Mouse (Mus musculus): ENCODE measurements around the gene Mmp24. TPM values are rescaled to one million over a fixed set of nuclear protein-coding genes. Genes with fewer than 3 reads are reported as not detected.
"Not testable (repeated sequence)": the region's sequence is repeated elsewhere in the genome, so short reads cannot be mapped to it uniquely, and the experiment has no call there.

Mmp24 gene
- total RNA-seq (2021) = 10 to 100 TPM; 45.8 to 50.0 TPM
- long read RNA-seq, experiment 1, full-length matches to known transcripts = 30 of 60 reads
- long read RNA-seq, experiment 1, partial matches to known transcripts = 25 of 60 reads
- long read RNA-seq, experiment 1, other reads (novel, unspliced or antisense) = 5 of 60 reads
- long read RNA-seq, experiment 2, full-length matches to known transcripts = 23 of 57 reads
- long read RNA-seq, experiment 2, partial matches to known transcripts = 29 of 57 reads
- long read RNA-seq, experiment 2, other reads (novel, unspliced or antisense) = 5 of 57 reads

DNA sequence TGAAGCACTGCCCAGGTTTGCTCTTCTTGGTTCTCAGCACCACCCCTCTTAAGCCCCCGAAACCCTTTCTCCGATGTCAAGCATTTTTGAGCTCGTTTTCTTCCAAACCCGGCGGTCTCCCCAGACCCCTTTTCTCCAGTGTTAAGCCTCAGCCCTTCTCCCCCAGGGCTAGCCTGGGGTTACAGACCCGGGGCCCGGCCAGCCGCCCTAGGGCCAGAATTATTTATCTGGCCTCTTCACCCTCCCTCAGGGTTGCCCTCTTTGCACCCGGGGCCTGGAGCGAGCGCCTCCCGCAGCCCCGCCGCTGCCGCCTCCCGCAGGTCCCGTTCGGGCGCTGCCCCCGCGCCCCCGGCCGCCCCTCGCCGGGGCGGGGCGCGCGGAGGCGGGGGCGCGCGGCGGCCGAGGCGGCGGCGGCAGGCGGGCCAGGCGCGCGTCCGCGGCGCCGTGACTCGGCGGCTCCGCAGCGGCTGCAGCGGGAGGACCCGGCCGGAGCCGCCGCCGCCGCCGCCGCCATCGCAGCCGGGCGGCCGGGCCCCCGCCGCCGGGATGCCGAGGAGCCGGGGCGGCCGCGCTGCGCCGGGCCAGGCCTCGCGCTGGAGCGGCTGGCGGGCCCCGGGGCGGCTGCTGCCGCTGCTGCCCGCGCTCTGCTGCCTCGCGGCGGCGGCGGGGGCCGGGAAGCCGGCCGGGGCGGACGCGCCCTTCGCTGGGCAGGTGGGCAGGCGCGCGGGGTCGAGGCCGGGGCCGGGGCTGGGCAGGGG lies at the start of gene Mmp24:
Mmp24 (plus strand) TSS at position 416 of the 758 bp plus-strand sequence.
- intact Hi-C loops (cut with DNase I) = no loop called here
- DNase-seq (ENCODE audit: low spot score in 2 of 2) = no peak

GRCm38 (mm10) chr2:155726302-155726701 lies 48.8 kb upstream of the Mmp24 start:
- intact Hi-C loops (cut with DNase I) = no loop called here
- no peak for DNase-seq (ENCODE audit: low spot score in 2 of 2)

GRCm38 (mm10) chr2:155727764-155728395 lies 47.3 kb upstream of the Mmp24 start:
- intact Hi-C loops (cut with DNase I) = no loop called here
- DNase-seq (ENCODE audit: low spot score in 2 of 2) = no peak

DNA sequence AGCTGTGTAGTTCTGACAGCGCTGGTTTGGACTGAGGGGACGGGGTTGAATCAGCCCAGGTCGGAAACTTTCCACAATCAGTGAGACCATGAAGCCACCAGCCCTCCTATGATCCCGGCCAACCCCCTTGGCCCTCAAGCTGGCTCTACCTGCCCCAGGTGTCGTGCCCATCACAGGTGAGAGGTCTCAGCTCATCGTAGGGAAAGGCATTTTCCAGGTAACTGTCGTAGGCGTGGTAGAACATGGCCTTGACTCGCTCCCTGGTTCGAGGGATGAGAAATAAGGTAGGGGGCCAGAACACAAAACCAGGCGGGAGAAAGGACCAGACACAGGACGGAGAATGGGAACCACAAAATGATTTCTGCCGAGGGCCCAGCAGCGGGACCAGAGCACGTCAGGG lies 46.4 kb upstream of the Mmp24 start:
- no peak for DNase-seq (ENCODE audit: low spot score in 2 of 2)
- intact Hi-C loops (cut with DNase I) = no loop called here

DNA sequence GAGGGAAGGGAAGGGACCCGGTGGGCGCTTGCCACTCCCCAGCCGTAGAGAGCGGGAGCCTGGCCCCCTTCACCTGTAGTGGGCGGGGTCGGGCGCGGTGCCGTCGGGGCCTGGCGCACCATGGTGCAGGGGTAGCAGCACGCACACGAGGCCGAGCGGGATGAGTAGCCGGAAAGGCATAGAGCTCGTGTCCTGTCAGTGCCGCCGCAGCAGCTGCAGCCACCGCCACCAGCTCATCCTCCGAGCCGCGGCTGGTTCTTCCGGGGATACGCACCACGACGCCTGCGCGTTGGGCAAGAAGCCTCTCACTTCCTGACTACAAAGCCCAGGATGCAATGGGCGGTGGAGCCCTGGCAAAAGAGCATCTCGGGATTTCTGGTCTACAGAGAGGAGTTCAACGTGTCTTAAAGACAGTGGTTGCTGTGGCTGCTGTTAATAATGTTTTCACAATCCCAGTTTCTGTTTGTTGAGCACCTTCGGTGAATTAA lies 45.9 kb upstream of the Mmp24 start, which contains the start of gene Edem2:
Edem2 (minus strand) TSS at position 318 of the 488 bp plus-strand sequence.
- intact Hi-C loops (cut with DNase I) = no loop called here
- DNase-seq (ENCODE audit: low spot score in 2 of 2) = peak; percentile 90 to 92

GRCm38 (mm10) chr2:155735080-155735479 lies 40.1 kb upstream of the Mmp24 start:
- intact Hi-C loops (cut with DNase I) = no loop called here
- DNase-seq (ENCODE audit: low spot score in 2 of 2) = no peak

DNA sequence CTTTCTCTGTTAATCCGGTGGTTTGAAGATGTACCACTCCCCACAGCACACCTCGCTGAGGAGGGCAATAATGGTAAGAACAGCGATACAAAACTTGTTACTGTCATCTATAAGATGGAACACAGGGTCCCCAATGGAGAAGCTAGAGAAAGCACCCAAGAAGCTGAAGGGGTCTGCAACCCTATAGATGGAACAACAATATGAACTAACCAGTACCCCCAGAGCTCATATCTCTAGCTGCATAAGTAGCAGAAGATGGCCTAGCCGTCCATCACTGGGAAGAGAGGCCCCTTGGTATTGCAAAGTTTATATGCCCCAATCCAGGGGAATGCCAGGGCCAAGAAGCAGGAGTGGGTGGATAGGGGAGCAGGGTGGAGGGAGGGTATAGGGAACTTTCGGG lies 39.4 kb upstream of the Mmp24 start, which contains the start of gene Gm17581:
Gm17581 (minus strand) TSS at position 101 of the 400 bp plus-strand sequence.
- DNase-seq (ENCODE audit: low spot score in 2 of 2); intact Hi-C loops (cut with DNase I): not testable (repeated sequence)

DNA sequence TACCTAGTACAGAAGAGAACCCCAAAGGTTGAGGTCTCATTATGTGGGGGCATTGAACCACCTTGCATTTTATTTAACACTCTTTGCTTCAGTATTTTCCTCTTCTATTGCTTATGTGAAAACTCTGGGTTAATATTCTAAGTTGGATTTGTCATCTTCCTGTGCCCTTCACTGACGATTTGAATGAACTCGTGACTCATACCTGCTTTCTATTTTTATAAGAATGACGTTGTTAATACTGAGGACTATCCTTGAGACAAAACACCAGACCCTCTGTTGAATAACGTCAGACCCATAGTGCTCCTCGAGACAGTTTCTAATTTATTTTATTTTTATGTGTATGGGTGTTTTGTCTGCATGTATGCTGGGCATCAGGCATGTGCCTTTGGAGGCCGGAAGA lies 38.2 kb upstream of the Mmp24 start:
- no peak for DNase-seq (ENCODE audit: low spot score in 2 of 2)
- intact Hi-C loops (cut with DNase I) = no loop called here

- intact Hi-C loops (cut with DNase I) = no loop called here
- no peak for DNase-seq (ENCODE audit: low spot score in 2 of 2)
These were observed 37.3 kb upstream of the Mmp24 start for GRCm38 (mm10) chr2:155737803-155738202.

GRCm38 (mm10) chr2:155742211-155742610 lies 32.9 kb upstream of the Mmp24 start:
- no peak for DNase-seq (ENCODE audit: low spot score in 2 of 2)
- intact Hi-C loops (cut with DNase I) = no loop called here

DNA sequence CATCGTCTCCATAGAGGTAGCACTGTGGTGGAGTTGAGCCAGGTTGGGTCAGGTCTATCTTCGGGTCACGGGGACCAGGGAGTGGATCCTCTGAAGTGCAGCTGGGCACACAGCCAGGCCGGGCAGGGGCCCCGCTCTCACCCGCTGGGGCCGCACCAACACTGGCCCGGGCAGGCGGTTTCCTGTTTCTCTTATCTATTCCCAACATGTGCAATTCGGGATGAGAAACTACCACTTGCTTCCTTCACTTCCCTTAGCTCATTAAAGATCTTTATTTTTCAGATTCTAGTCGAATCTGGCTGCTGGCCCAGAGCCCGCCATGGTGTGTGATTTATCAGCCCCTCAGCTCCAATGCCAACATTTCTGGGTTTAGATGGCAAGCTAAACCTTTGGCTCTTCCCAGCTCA lies 32.2 kb upstream of the Mmp24 start:
- DNase-seq (ENCODE audit: low spot score in 2 of 2) = no peak
- intact Hi-C loops (cut with DNase I) = no loop called here

DNA sequence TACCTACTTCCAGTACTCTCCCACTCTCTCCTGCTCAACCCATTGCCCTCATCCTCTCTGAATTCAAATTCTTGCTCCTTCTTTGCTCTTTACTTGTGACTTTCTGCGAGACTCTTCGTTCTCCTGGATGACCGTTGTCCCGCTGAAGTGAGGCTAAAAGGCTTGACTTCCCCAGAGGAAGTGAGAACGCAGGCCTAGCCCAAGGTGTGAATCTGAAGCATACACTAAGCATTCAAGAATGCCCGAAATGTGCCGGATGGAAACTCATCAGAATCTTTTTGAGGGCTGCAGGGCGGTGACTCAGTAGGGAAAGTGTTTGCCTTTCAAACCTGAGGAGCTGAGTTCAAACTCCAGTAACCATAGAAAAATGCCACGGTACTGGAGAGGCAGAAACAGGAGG lies 31.8 kb upstream of the Mmp24 start:
- no peak for DNase-seq (ENCODE audit: low spot score in 2 of 2)
- intact Hi-C loops (cut with DNase I) = no loop called here

DNA sequence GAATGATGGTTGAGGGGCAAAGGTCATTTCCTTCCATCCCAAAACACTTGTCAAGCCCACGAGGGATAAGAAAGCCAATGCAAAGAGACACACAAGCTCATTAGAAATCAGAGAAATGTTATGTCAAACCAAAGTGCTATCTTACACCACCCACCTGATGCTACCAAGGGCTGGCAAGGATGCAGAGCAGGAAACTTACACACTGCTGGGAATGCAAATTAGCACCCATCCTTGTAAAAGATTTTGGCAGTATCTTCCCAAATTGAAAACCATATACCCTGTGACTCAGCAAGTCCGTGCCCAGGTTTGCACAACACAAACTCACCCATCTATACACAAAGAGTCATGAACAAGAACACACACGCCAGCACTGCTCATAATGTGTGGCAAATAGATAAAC lies 29.7 kb upstream of the Mmp24 start:
- intact Hi-C loops (cut with DNase I) = no loop called here
- DNase-seq (ENCODE audit: low spot score in 2 of 2) = peak in 1 of 2 experiments; percentile 15

GRCm38 (mm10) chr2:155749394-155749793 lies 25.7 kb upstream of the Mmp24 start:
- DNase-seq (ENCODE audit: low spot score in 2 of 2) = no peak
- intact Hi-C loops (cut with DNase I) = no loop called here

- no peak for DNase-seq (ENCODE audit: low spot score in 2 of 2)
- intact Hi-C loops (cut with DNase I) = no loop called here
These were observed 23.9 kb upstream of the Mmp24 start, which contains the start of gene Procr for GRCm38 (mm10) chr2:155751014-155751786. Gene Procr, plus strand, starts transcription at chr2:155751117.

GRCm38 (mm10) chr2:155755746-155756145 lies 19.4 kb upstream of the Mmp24 start:
- intact Hi-C loops (cut with DNase I) = no loop called here
- peak; percentile 27 to 50 for DNase-seq (ENCODE audit: low spot score in 2 of 2)

DNA sequence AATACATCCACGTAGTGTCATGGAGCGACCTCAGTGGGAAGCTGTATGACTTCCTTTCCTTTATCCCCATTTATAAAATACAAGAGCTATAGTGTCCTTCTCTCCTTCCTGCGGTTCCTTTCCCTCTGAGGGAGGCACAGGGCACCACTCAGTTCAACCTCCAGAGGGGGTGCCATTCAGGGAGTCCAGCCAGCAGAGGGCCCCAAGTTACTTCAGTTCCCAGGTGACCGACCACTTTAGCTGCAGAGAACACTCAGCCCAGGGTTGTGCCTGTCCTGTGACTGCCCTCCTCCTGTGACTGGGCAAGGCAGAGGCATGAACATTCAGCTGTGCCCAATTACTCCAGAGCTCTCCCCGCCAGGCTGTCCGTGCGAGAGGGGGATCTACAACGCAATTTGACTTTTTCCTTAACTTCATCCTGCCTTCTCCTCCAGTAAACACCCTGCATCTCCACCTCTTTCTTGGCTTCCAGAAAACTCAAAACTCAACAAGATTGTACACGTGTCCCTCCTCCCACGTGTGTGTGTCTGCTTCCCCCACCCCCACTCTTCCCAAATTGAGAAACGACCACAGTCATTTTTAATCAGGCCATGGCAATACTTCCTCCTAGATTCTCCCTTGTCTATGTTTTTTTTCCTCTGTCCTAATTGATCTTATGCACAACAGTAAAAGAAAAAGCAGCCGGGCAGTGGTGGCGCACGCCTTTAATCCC lies 18.1 kb upstream of the Mmp24 start:
- DNase-seq (ENCODE audit: low spot score in 2 of 2) = no peak

DNA sequence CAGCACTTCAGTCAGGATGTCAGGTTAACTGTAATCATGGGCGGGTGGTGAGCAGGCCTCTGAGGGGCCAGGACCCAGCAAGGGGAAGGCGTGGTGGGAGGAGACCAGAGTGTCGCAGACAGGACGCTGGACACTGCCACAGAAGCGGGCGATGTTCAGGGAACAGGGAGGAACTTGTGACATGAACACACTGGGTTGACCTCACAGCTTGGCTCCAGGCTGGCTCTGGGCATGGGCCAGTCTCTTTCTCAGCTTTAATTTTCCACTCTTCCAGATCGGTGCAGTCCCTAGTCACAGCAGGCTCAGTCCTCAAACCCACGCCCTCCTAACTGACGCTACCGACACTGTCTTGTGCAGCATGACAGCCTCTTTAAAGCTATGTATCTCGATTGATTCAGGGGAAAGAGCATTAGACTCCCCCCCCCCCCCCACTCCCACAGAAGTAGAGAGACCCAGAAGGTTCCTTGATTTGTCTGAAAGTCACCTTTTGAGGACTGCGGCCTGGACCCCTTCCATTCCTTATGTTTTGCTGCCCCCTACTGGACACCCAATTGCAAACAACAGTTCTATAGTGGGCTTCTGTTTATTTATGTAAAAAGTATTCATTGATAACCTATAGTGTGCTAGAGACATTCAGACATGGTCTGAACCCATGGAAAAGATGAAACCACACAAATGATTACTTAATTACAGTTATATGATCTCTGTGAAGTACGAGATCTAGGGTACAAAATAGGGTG lies 10.3 kb upstream of the Mmp24 start:
- intact Hi-C loops (cut with DNase I) = loop anchor here (2.0 to 5.0 kb wide), 3 partner anchors 68 to 248 kb away; partner anchors contain the start of genes Acss2 and Ggt7
- peak in 1 of 2 experiments; percentile 73 for DNase-seq (ENCODE audit: low spot score in 2 of 2)

More for the DNA sequence above, 18.1 kb upstream of the Mmp24 start:
- intact Hi-C loops (cut with DNase I) = no loop called here

Measured in left cerebral cortex, postnatal 14 days (tissue).